Comparison of ENCODE assay signal across 16 mouse cellular contexts in the genomic region with DNA sequence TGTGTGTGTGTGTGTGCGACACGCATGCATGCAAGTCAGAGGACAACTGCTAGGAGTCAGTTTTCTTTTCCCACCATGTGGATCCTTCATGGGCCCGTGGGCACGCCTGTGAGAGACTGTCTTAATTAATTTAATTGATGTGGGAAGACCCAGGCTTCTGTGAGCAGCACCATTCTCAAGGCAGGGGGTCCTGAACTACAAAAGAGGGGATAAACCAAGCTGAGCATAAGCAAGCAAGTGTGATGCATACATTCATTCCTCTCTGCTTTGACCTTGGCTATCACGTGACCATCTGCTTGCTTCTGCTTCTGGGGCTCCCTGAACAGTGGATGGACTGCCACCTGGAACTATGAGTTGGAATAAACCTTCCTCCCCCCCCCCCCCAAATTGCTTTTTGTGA. TPM values are rescaled to one million over a fixed set of nuclear protein-coding genes. Genes with fewer than 3 reads are reported as not detected.
DNase-seq lines count a peak whose midpoint lies in the region; ATAC-seq and TF ChIP-seq lines count a peak whose summit lies in the region.
"Had no signal": no experiment of that assay in that cellular context is flagged by ENCODE, and none has a peak within 500 bp of the region (broad histone marks: within the 10 kb centered on the region; RNA-seq: fewer than 3 reads in every experiment).

No protein-coding gene starts in this region.

- TF ChIP-seq POLR2A in brain, embryonic 14.5 days (IDR thresholded peaks at IDR 0.05; ENCODE audit: borderline replicate concordance, extremely low read depth, insufficient read depth, insufficient read length, poor library complexity, severe bottlenecking): no peak

- TF ChIP-seq CTCF in layer of hippocampus, adult 2 months (conservative IDR thresholded peaks at IDR 0.05): no peak
- TF ChIP-seq CTCF in brain, embryonic 14.5 days (IDR thresholded peaks at IDR 0.05; ENCODE audit: borderline replicate concordance, extremely low read depth, insufficient read depth, insufficient read length): no peak
- TF ChIP-seq CTCF in intestine, postnatal 0 days (IDR thresholded peaks at IDR 0.05; ENCODE audit: low read depth): no peak

- H3K36me3 ChIP-seq in hindbrain, embryonic 12.5 days: no peaks in the 10 kb centered on the region
- no peaks in the 10 kb centered on the region for H3K36me3 ChIP-seq in intestine, postnatal 0 days (ENCODE audit: control insufficient read depth, insufficient read depth)
- H3K36me3 ChIP-seq: heart, embryonic 10.5 days had no signal

- ATAC-seq in hindbrain, embryonic 12.5 days (ENCODE audit: low FRiP score): peak; percentile 56
- ATAC-seq in intestine, postnatal 0 days: no peak

- H3K27me3 ChIP-seq in hindbrain, embryonic 12.5 days: no peaks in the 10 kb centered on the region
- H3K27me3 ChIP-seq in intestine, postnatal 0 days (replicated peaks; ENCODE audit: control insufficient read depth, insufficient read depth, low read length): no peaks in the 10 kb centered on the region

- no peak overlapping the region for H3K4me2 ChIP-seq in hindbrain, embryonic 12.5 days (replicated peaks)
- H3K4me2 ChIP-seq in intestine, postnatal 0 days (replicated peaks; ENCODE audit: low read depth): no peak overlapping the region

- H3K9me3 ChIP-seq in hindbrain, embryonic 12.5 days (replicated peaks): no peaks in the 10 kb centered on the region
- H3K9me3 ChIP-seq in intestine, postnatal 0 days (ENCODE audit: control insufficient read depth): no peaks in the 10 kb centered on the region
- H3K9me3 ChIP-seq: heart, embryonic 10.5 days had no signal

- no peak overlapping the region for H3K4me3 ChIP-seq in layer of hippocampus, adult 2 months
- H3K4me3 ChIP-seq in hindbrain, embryonic 12.5 days: no peak overlapping the region
- no peak overlapping the region for H3K4me3 ChIP-seq in intestine, postnatal 0 days (ENCODE audit: low read depth, low read length)
- H3K4me3 ChIP-seq: heart, embryonic 10.5 days had no signal

- H3K4me1 ChIP-seq in hindbrain, embryonic 12.5 days: peaks cover 31% of the 10 kb centered on the region
- H3K4me1 ChIP-seq in intestine, postnatal 0 days (replicated peaks; ENCODE audit: control insufficient read depth, insufficient read depth, low read length): no peaks in the 10 kb centered on the region
- H3K4me1 ChIP-seq: heart, embryonic 10.5 days had no signal

- WGBS in hindbrain, embryonic 12.5 days: 50% methylated on average over 5 of the region's 5 CpGs
- 82% methylated on average over 5 of the region's 5 CpGs for WGBS in intestine, postnatal 0 days

- DNase-seq in layer of hippocampus, adult 2 months (ENCODE audit: low spot score in 2 of 2): no peak
- DNase-seq in layer of hippocampus, adult 9-10 months (ENCODE audit: low spot score): no peak
- DNase-seq in brain, embryonic 14.5 days (ENCODE audit: low read depth): peak; percentile 85
- DNase-seq in retina, embryonic 14.5 days (ENCODE audit: low spot score): peak; percentile 45
- DNase-seq in right cerebral cortex, postnatal 4 days: no peak
- DNase-seq: adrenal gland, postnatal 25 days; B cell, adult 2 months; cerebellum, adult 8-10 months; embryo, embryonic 11 days; gastrocnemius, postnatal 25 days; heart, postnatal 10 days; thymus, adult 18-20 months had no signal

- H3K9ac ChIP-seq in hindbrain, embryonic 12.5 days: no peak overlapping the region
- no peak overlapping the region for H3K9ac ChIP-seq in intestine, postnatal 0 days (ENCODE audit: low read depth, low read length)
- H3K9ac ChIP-seq: liver, embryonic 14.5 days had no signal

- H3K27ac ChIP-seq in layer of hippocampus, adult 2 months: peak overlapping the region; percentile 39; the same call in 1 of the 2 replicates
- 0 out of 2 replicates have a peak overlapping the region, but pooled peaks have one; percentile 23 for H3K27ac ChIP-seq in hindbrain, embryonic 12.5 days
- no peak overlapping the region for H3K27ac ChIP-seq in intestine, postnatal 0 days (ENCODE audit: low read depth, low read length)
- H3K27ac ChIP-seq: heart, embryonic 10.5 days; liver, embryonic 14.5 days had no signal

RNA-seq across cellular contexts. Expression of a gene that starts 27.1 kb away (rescaled TPM):
- 10 to 100 TPM; 28.0 to 32.5 TPM for total RNA-seq in layer of hippocampus, adult 2 months (2021)
- polyA plus RNA-seq in brain, embryonic 14.5 days (2012; rRNA removed): 30.4 and 32.7 TPM in 2 replicates
- polyA plus RNA-seq in hindbrain, embryonic 12.5 days (2016; fragmentation: Nextera tagmentation; extraction: Ambion mirVana): 48.5 and 54.3 TPM in 2 replicates
- polyA plus RNA-seq in intestine, postnatal 0 days (2015; fragmentation: Nextera tagmentation; extraction: Ambion mirVana): 5.1 and 5.7 TPM in 2 replicates

Comparison
In these comparisons a context has a peak if more than half of its experiments do, and no peak if none do; other contexts are left out.
1. DNase-seq: peak in brain, embryonic 14.5 days (single experiment) and retina, embryonic 14.5 days (single experiment); none in layer of hippocampus, adult 2 months (0 of 2), layer of hippocampus, adult 9-10 months (single experiment) and right cerebral cortex, postnatal 4 days (single experiment).